Mouse (Mus musculus): Measurements from ENCODE around the gene Gm38392. TPM values are rescaled to one million over a fixed set of nuclear protein-coding genes. Genes with fewer than 3 reads are reported as not detected.

Gm38392 gene
- polyA plus RNA-seq, 1 experiment from 2014 or later = not detected

DNA sequence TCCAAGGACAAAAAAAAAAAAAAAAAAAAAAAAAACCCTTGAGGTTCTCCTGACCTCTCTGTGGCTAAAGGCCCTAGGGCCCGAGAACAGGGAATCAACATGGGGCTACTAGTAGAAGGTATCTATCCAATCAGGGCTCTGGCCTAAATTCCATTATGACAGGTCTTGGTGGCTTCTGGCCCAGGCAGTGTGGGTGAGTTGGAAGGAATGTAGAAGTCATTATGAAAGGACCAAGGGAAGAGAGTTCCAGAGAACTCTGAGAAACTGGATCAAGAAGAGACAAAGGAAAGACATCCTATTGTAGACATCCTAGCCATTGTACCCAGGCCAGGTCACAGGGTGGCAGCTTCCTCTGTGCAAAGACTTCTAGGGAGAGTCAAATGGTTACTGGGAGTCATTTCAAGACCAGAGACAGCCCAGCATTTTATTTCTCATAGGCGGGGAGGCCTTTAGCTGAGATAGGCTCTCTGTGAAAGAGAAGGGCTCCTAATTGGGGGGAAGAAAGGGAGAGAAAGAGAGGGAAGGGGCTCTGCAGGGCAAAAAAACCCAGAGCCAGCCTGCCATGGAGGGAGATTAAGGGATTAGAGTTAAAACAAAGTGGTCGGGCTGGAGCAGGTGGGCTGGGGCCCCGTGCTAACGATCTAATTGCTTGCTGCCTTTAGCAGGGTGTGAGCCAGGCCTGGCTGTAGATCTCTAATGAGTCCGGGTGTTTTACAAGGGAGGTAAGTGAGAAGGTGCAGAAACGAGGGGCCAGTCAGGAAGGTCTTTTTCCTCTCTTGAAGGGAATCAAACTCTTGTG lies 54.0 kb downstream of the Gm38392 start:
- peaks cover 26% of the 10 kb centered on the region for H3K36me3 ChIP-seq (replicated peaks; ENCODE audit: control insufficient read depth, insufficient read depth)
- no peak overlapping the region for H3K4me3 ChIP-seq (replicated peaks; ENCODE audit: low read length)
- no peaks in the 10 kb centered on the region for H3K9me3 ChIP-seq (ENCODE audit: control insufficient read depth, low read length)
- peaks cover 64% of the 10 kb centered on the region for H3K4me1 ChIP-seq (replicated peaks; ENCODE audit: control insufficient read depth, insufficient read depth, low read length)
- H3K27me3 ChIP-seq (ENCODE audit: control insufficient read depth, insufficient read depth, low read length) = no peaks in the 10 kb centered on the region
- no peak overlapping the region for H3K9ac ChIP-seq
- WGBS = 23% methylated on average over 7 of the region's 7 CpGs
- no peak overlapping the region for H3K4me2 ChIP-seq (replicated peaks)
- H3K27ac ChIP-seq = peak overlapping the region; percentile 93
- no peak for ATAC-seq (ENCODE audit: low FRiP score)
- DNase-seq (ENCODE audit: low spot score) = no peak

DNA sequence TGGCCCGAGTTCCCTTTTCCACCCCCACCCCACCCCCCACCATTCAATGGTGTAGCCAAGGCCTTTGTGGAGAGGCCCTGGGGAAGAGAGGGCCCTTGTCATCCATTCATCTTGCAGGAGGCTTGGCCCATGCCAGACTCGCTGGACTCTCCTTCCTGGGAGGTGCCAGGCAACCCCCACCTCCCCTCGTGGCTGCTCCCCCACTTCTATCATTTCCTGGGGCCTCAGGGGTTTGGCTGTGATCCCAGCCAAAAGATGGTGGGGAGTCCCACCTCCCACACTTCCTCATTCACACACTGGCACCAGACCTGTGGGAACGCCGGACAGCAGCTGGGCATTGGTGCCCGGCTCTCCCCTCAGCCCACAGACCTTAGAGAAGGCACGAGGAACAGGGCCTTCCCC lies 54.7 kb downstream of the Gm38392 start:
- Histone ChIP-seq H3K27ac (peak overlapping the region; percentile 93), H3K36me3 (replicated peaks; ENCODE audit: control insufficient read depth, insufficient read depth) (peaks cover 33% of the 10 kb centered on the region), H3K4me1 (replicated peaks; ENCODE audit: control insufficient read depth, insufficient read depth, low read length) (peaks cover 64% of the 10 kb centered on the region), H3K4me3 (replicated peaks; ENCODE audit: low read length) (no peak overlapping the region), H3K9ac (0 out of 2 replicates have a peak overlapping the region, but pooled peaks have one; percentile 13), H3K9me3 (ENCODE audit: control insufficient read depth, low read length) (no peaks in the 10 kb centered on the region), H3K4me2 (replicated peaks) (no peak overlapping the region), H3K27me3 (ENCODE audit: control insufficient read depth, insufficient read depth, low read length) (no peaks in the 10 kb centered on the region)
- WGBS = 24% methylated on average over 7 of the region's 7 CpGs
- DNase-seq (ENCODE audit: low spot score) = peak; percentile 70
- peak; percentile 78 for ATAC-seq (ENCODE audit: low FRiP score)

DNA sequence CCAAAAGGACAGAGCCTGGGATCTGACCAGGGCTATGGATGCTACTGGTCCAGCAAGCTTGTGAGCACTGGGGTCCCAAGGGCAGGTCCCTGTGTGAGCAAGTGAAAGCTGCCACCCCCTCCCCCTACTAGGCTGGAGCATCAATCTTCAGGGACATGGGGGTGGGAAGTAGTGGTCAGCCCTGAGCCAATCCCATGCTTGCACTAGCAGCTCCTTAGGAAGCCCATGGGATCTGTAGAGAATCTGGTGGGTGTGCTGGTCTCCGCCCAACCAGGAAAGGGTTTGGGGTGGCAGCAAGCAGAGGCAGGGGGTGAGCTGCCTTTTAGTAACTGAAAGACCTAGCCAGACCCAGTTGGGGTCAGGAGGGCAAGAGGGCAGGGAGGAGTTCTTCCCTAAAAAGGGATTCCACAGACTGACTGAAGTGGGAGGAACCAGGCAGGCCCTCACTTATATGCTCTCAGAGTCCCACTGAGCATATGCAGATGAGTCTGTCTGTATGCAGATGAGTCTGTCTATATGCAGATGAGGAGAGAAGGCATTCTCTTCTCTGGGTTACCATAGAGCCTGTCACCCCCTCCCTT lies 55.9 kb downstream of the Gm38392 start:
- Histone ChIP-seq H3K9ac (0 out of 2 replicates have a peak overlapping the region, but pooled peaks have one; percentile 31), H3K27ac (peak overlapping the region; percentile 93), H3K4me3 (replicated peaks; ENCODE audit: low read length) (no peak overlapping the region), H3K4me2 (replicated peaks) (no peak overlapping the region), H3K4me1 (replicated peaks; ENCODE audit: control insufficient read depth, insufficient read depth, low read length) (peaks cover 63% of the 10 kb centered on the region), H3K9me3 (ENCODE audit: control insufficient read depth, low read length) (no peaks in the 10 kb centered on the region), H3K36me3 (replicated peaks; ENCODE audit: control insufficient read depth, insufficient read depth) (peaks cover 43% of the 10 kb centered on the region), H3K27me3 (ENCODE audit: control insufficient read depth, insufficient read depth, low read length) (no peaks in the 10 kb centered on the region)
- ATAC-seq (ENCODE audit: low FRiP score) (peak; percentile 77), DNase-seq (ENCODE audit: low spot score) (peak; percentile 68)
- WGBS = 14% methylated on average over 1 of the region's 1 CpGs

DNA sequence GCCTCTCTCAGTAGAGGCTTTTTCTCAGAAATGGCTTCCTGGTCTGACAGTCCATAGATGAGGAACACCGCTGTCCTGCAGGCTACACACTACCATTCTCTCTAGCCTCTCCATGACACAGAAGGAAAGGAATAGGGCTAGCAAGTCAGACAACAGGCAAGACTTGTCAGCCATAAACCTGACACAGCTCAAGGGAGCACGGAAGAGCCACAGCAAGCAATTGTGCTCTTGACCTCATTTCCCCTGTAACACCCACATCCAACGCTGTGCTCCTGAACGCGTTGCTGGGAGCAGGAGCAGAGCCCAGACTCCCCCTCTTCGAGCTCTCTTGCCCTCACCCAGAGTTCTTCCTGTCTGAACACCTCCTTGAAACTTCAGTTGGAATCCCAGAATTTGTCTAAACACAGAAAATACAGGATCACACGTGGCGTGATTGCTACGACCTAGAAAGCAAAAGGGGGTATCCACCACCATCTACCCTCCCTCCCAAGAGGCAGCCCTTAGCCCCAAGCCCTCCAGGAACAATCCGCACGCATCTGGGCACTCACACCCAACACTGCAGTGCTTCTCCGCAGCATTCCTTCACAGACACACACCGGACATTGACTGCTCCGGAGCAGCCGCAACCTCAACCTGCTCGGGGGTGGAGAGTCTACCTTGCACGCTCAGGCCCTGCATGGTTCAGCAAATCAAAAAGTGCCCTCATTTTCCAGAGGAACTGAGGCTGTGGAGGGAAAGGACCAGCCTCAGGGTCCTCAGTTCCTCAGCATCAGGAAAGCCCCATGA lies 56.6 kb downstream of the Gm38392 start:
- no peaks in the 10 kb centered on the region for H3K9me3 ChIP-seq (ENCODE audit: control insufficient read depth, low read length)
- H3K27ac ChIP-seq = peak overlapping the region; percentile 93
- H3K36me3 ChIP-seq (replicated peaks; ENCODE audit: control insufficient read depth, insufficient read depth) = peaks cover 50% of the 10 kb centered on the region
- WGBS = 24% methylated on average over 17 of the region's 17 CpGs
- no peak overlapping the region for H3K4me3 ChIP-seq (replicated peaks; ENCODE audit: low read length)
- no peak for ATAC-seq (ENCODE audit: low FRiP score)
- peak; percentile 40 for DNase-seq (ENCODE audit: low spot score)
- 0 out of 2 replicates have a peak overlapping the region, but pooled peaks have one; percentile 17 for H3K9ac ChIP-seq
- peak overlapping the region; percentile 9; the same call in 1 of the 2 replicates for H3K4me2 ChIP-seq (replicated peaks)
- no peaks in the 10 kb centered on the region for H3K27me3 ChIP-seq (ENCODE audit: control insufficient read depth, insufficient read depth, low read length)
- H3K4me1 ChIP-seq (replicated peaks; ENCODE audit: control insufficient read depth, insufficient read depth, low read length) = peaks cover 70% of the 10 kb centered on the region

DNA sequence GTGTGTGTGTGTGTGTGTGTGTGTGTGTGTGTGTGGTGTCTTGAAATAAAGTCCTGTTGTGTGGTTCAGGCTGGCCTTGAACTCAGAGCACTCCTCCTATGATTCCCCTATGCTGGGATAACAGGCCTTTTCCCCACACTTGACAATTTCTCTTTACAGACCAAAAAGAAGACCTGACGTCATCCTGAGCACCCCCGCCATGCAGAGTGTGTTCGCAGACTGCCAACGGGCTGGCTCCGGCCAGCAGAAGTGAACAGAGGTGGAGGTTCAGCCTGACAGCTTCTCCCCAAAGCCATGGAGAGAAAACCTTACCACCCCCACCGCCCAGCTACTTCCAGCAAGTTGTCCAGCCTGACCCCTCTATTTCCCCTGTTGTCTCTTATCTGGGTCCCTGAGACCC lies 57.5 kb downstream of the Gm38392 start:
- Histone ChIP-seq H3K27ac (peak overlapping the region; percentile 93), H3K4me2 (replicated peaks) (no peak overlapping the region), H3K4me3 (replicated peaks; ENCODE audit: low read length) (no peak overlapping the region), H3K9me3 (ENCODE audit: control insufficient read depth, low read length) (no peaks in the 10 kb centered on the region), H3K27me3 (ENCODE audit: control insufficient read depth, insufficient read depth, low read length) (no peaks in the 10 kb centered on the region), H3K4me1 (replicated peaks; ENCODE audit: control insufficient read depth, insufficient read depth, low read length) (peaks cover 79% of the 10 kb centered on the region), H3K36me3 (replicated peaks; ENCODE audit: control insufficient read depth, insufficient read depth) (peaks cover 60% of the 10 kb centered on the region), H3K9ac (no peak overlapping the region)
- WGBS = 45% methylated on average over 6 of the region's 6 CpGs
- ATAC-seq (ENCODE audit: low FRiP score) (no peak), DNase-seq (ENCODE audit: low spot score) (peak; percentile 30)

DNA sequence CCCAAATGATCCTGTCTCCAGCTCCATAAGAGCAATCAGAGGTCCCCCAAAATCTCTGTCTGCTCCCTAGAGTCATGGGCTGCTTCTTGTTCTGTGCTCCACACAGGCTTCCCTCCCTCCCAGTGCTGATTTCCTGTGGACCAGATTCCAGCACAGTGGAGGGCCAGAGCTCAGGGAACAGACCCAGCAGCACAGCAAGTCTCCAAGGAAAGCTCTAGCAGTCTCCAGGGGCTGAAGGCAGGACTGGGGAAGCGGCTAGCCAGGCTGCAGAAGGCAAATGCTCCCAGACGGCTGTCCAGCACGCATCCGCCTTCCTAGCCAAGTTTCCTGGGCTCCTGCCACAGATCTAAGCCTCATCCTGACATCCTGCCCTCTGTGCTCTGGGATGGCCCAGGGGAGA lies 58.1 kb downstream of the Gm38392 start:
- ATAC-seq (ENCODE audit: low FRiP score) (no peak), DNase-seq (ENCODE audit: low spot score) (no peak)
- peak overlapping the region; percentile 93 for H3K27ac ChIP-seq
- H3K9ac ChIP-seq = peak overlapping the region; percentile 44
- no peak overlapping the region for H3K4me2 ChIP-seq (replicated peaks)
- H3K4me3 ChIP-seq (replicated peaks; ENCODE audit: low read length) = no peak overlapping the region
- WGBS = 41% methylated on average over 4 of the region's 4 CpGs
- H3K9me3 ChIP-seq (ENCODE audit: control insufficient read depth, low read length) = no peaks in the 10 kb centered on the region
- no peaks in the 10 kb centered on the region for H3K27me3 ChIP-seq (ENCODE audit: control insufficient read depth, insufficient read depth, low read length)
- peaks cover 66% of the 10 kb centered on the region for H3K36me3 ChIP-seq (replicated peaks; ENCODE audit: control insufficient read depth, insufficient read depth)
- peaks cover 83% of the 10 kb centered on the region for H3K4me1 ChIP-seq (replicated peaks; ENCODE audit: control insufficient read depth, insufficient read depth, low read length)

DNA sequence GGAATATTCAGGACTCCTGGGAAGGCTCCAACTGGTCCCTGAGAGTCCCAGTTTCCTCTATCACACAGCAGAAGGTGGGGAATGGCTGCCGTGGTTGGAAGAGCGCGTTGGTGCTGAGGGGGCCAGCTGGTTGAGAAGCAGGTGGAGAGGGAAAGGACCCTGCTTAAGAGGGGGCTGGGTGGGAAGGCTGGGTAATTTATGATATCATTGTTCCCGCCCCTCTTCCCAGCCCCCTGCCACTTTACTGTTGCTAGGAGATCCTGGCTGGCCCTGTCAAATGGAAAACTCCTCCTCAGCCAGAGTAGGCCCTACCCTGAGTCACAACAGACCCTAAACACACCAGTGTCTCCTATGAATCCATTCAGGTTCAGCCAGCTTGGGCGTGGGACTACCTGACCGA lies 59.0 kb downstream of the Gm38392 start:
- H3K9ac ChIP-seq = peak overlapping the region; percentile 44

DNA sequence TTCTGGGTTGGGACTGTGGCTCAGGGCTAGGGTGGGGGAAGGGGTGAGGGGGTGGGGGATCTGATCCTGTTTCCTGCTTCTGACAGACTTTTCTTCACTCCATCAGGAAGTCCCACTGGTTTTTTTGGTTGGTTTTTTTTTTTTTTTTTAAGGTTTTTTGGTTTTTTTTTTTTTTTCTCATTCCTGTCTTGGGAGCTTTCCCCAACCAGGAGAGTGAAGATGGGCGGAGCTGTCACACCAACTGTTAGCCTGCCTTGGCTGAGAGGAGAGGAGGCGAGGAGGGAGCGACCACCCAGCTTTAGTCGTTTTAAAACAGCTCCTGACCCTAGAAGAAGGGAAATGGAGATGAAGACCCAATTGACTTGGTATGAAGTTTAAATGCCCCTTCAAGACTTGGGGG lies 59.8 kb downstream of the Gm38392 start:
- 30% methylated on average over 4 of the region's 4 CpGs for WGBS
- no peak for ATAC-seq (ENCODE audit: low FRiP score)
- Histone ChIP-seq H3K4me2 (replicated peaks) (no peak overlapping the region), H3K27me3 (ENCODE audit: control insufficient read depth, insufficient read depth, low read length) (no peaks in the 10 kb centered on the region), H3K9me3 (ENCODE audit: control insufficient read depth, low read length) (no peaks in the 10 kb centered on the region), H3K27ac (peak overlapping the region; percentile 93), H3K9ac (0 out of 2 replicates have a peak overlapping the region, but pooled peaks have one; percentile 44), H3K4me3 (replicated peaks; ENCODE audit: low read length) (no peak overlapping the region), H3K36me3 (replicated peaks; ENCODE audit: control insufficient read depth, insufficient read depth) (peaks cover 81% of the 10 kb centered on the region), H3K4me1 (replicated peaks; ENCODE audit: control insufficient read depth, insufficient read depth, low read length) (peaks cover 85% of the 10 kb centered on the region)
- no peak for DNase-seq (ENCODE audit: low spot score)

More for the DNA sequence above, 59.0 kb downstream of the Gm38392 start:
- Histone ChIP-seq H3K27ac (peak overlapping the region; percentile 93), H3K36me3 (replicated peaks; ENCODE audit: control insufficient read depth, insufficient read depth) (peaks cover 75% of the 10 kb centered on the region), H3K4me2 (replicated peaks) (peak overlapping the region; percentile 20; the same call in 1 of the 2 replicates), H3K9me3 (ENCODE audit: control insufficient read depth, low read length) (no peaks in the 10 kb centered on the region), H3K4me3 (replicated peaks; ENCODE audit: low read length) (no peak overlapping the region), H3K27me3 (ENCODE audit: control insufficient read depth, insufficient read depth, low read length) (no peaks in the 10 kb centered on the region), H3K4me1 (replicated peaks; ENCODE audit: control insufficient read depth, insufficient read depth, low read length) (peaks cover 89% of the 10 kb centered on the region)
- DNase-seq (ENCODE audit: low spot score) = peak; percentile 67
- ATAC-seq (ENCODE audit: low FRiP score) = no peak
- WGBS = 18% methylated on average over 6 of the region's 6 CpGs

All from hindbrain, embryonic 14.5 days (tissue).